Mouse (Mus musculus): Measurements from ENCODE around the gene Ap4b1.

DNA sequence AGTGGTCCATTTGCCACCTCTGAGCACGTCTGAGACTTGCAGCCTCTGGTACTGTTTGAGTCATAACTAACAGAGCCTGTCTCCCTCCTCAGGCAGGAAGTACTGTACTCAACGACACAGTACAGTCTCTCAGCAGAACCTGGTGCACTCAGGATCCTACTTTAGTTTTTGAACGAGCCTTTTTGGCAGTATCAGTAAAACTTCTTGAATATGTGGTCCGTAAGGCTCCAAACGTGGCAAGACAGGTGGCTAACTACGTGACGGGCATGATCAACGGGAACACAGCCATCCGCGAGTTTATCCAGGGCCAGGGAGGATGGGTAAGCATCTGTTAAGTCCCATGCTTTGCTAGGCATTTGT, 26.6 kb downstream of the Ap4b1 start:
- no peak for TF ChIP-seq CTCF (IDR thresholded peaks at IDR 0.05; ENCODE audit: borderline replicate concordance, insufficient read depth, low read depth, low read length)
- no peak for TF ChIP-seq POLR2A (IDR thresholded peaks at IDR 0.05; ENCODE audit: borderline replicate concordance, insufficient read depth, low read length)
